Mouse (Mus musculus) heart, embryonic 13.5 days (tissue): ENCODE results near the gene Utp6. TPM values are rescaled to one million over a fixed set of nuclear protein-coding genes. Genes with fewer than 3 reads are reported as not detected.

Experiments used
- ATAC-seq: fragments of 200-750 bp; cut with Nextera tagmentation; 2 replicates; pipeline ENCODE4 v1.8.0; 2017; ENCODE audit warnings: moderate TSS enrichment; ENCODE audit not compliant: insufficient number of reproducible peaks, low FRiP score, low TSS enrichment; ENCODE audit errors: extremely low read depth
- H3K27ac ChIP-seq: fragments of 300-500 bp; sonication (generic); replicated peaks from 2 replicates; pipeline ENCODE4 v1.5.1; 2015; ENCODE audit warnings: moderate library complexity, mild to moderate bottlenecking, inconsistent platforms
- H3K27me3 ChIP-seq: fragments of 300-500 bp; sonication (generic); replicated peaks from 2 replicates; pipeline ENCODE4 v1.6.1; 2015; ENCODE audit warnings: mild to moderate bottlenecking, inconsistent platforms
- H3K36me3 ChIP-seq: fragments of 300-500 bp; sonication (generic); 2 replicates; pipeline ENCODE4 v1.6.1; 2015; ENCODE audit warnings: mild to moderate bottlenecking, inconsistent platforms
- H3K4me1 ChIP-seq: fragments of 300-500 bp; sonication (generic); 2 replicates; pipeline ENCODE4 v1.6.1; 2015; ENCODE audit warnings: inconsistent platforms
- H3K4me2 ChIP-seq: fragments of 300-500 bp; sonication (generic); 2 replicates; pipeline ENCODE4 v1.6.1; 2015; ENCODE audit warnings: inconsistent platforms, mild to moderate bottlenecking, moderate library complexity
- H3K4me3 ChIP-seq: fragments of 300-500 bp; sonication (generic); 2 replicates; pipeline ENCODE4 v1.5.1; 2015; ENCODE audit warnings: moderate library complexity, mild to moderate bottlenecking, inconsistent platforms
- H3K9ac ChIP-seq: fragments of 300-500 bp; sonication (generic); 2 replicates; pipeline ENCODE4 v1.6.1; 2015; ENCODE audit warnings: inconsistent platforms, mild to moderate bottlenecking, moderate library complexity
- H3K9me3 ChIP-seq: fragments of 300-500 bp; sonication (generic); 2 replicates; pipeline ENCODE4 v1.6.1; 2016; ENCODE audit warnings: inconsistent platforms
- WGBS: fragments of 180-500 bp; shearing (Covaris S2); methylation state at CpG from one replicate; pipeline ENCODE4 v1.1.7; 2015; ENCODE audit warnings: mixed read lengths; 5-methylcytosine and 5-hydroxymethylcytosine counted together
- polyA plus RNA-seq: library from polyadenylated mRNA; unstranded; fragments of >200 nt; fragmentation: Nextera tagmentation; extraction: Ambion mirVana; gene quantifications from 2 replicates; pipeline ENCODE4 v1.2.1, GENCODE M21; 2015

Gene Utp6
- polyA plus RNA-seq, 1 experiment from 2014 or later: 28.3 TPM

DNA sequence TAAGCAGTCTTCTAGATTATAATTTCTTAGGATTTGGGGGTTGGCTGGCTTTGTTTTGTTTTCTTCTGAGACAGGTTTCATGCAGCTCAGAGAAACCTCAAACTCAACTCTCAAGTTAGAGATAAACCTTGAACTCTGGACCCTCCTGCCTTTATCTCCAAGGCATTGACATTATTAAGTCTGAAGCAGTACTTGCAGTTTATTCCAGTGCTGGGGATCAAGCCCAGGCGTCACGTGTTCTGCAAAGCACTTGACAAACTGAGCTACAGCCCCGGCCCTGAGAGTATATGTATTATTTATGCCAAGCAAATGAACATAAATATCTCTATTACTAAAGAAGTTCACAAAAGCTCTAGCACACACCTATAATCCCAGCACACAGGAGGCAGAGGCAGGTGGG lies 14.9 kb downstream of the Utp6 start:
- Histone ChIP-seq H3K4me3 (no peak overlapping the region), H3K36me3 (peaks cover 96% of the 10 kb centered on the region), H3K9me3 (no peaks in the 10 kb centered on the region), H3K27me3 (no peaks in the 10 kb centered on the region), H3K27ac (no peak overlapping the region), H3K9ac (no peak overlapping the region), H3K4me2 (no peak overlapping the region), H3K4me1 (no peaks in the 10 kb centered on the region)
- no peak for ATAC-seq
- WGBS: 94% methylated on average over 3 of the region's 3 CpGs

DNA sequence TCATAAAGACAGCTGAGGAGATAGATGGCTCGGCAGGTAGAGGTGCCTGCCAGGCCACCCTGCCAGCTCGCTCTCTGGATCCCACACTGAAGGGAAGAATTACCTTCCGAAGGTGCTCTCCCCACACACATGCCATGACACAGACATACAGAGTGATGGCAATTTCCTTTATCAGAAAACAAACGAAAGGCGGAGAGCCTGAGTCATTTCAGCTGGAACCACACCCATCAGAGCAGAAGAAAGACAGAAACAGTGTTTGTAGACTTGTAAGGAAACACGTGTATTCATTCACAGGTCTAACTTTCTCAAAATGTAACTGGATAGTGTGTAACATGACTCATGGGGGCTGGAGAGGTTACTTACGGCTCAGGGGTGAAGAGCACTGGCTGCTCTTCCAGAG lies 18.6 kb downstream of the Utp6 start:
- Histone ChIP-seq H3K27me3 (no peaks in the 10 kb centered on the region), H3K27ac (peak overlapping the region; percentile 48), H3K4me2 (peak overlapping the region; percentile 24), H3K4me1 (no peaks in the 10 kb centered on the region), H3K36me3 (peaks cover 97% of the 10 kb centered on the region), H3K9me3 (no peaks in the 10 kb centered on the region), H3K9ac (no peak overlapping the region), H3K4me3 (no peak overlapping the region)
- no peak for ATAC-seq
- WGBS: 82% methylated on average over 7 of the region's 7 CpGs

DNA sequence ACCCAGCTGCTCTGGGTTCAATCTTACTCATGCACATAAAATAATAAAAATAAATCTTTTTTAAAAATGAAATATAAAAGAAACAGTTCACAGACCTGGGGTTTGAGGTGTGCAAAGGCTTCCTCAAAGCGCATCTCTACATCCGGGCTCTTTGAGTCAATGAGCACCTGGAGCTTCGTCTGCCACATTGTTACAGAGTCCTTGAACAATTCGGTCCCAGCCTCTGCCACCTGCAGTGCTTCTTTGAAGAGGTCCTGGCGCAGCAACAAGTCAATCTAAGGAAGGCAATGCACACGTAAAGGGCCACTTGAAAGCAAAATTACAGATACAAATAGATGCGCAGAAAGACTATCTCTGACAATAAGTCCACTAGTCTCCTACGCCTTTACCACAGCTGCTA lies 19.1 kb downstream of the Utp6 start:
- H3K36me3 ChIP-seq: peaks cover 97% of the 10 kb centered on the region
- no peak overlapping the region for H3K4me3 ChIP-seq
- no peak overlapping the region; the same call in 1 of the 2 replicates for H3K27ac ChIP-seq
- H3K4me1 ChIP-seq: no peaks in the 10 kb centered on the region
- WGBS: 90% methylated on average over 8 of the region's 8 CpGs
- H3K4me2 ChIP-seq: peak overlapping the region; percentile 24
- H3K9me3 ChIP-seq: no peaks in the 10 kb centered on the region
- H3K27me3 ChIP-seq: no peaks in the 10 kb centered on the region
- no peak overlapping the region for H3K9ac ChIP-seq
- ATAC-seq: no peak

DNA sequence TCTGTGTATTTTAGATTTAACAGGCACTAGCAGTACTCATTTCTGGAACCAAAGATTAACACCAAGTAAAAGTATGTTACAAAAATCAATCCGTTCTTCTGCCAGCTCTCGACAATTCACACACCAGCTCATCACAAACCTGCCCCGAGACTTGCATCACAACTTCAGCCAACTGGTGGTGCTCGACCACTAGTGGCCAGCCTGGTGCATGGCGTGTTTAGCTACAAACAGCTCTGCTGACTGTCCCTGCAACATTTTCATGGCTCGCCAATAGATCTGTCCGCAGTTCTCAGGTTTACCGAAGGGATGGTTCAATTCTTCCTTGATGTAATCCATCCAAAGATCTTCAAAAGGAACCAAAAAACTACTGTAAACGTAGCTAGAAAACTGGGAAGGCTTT lies 26.4 kb downstream of the Utp6 start:
- no peaks in the 10 kb centered on the region for H3K27me3 ChIP-seq
- H3K4me3 ChIP-seq: no peak overlapping the region
- 81% methylated on average over 9 of the region's 9 CpGs for WGBS
- no peak overlapping the region for H3K27ac ChIP-seq
- H3K4me1 ChIP-seq: no peaks in the 10 kb centered on the region
- no peak overlapping the region for H3K9ac ChIP-seq
- peaks cover 94% of the 10 kb centered on the region for H3K36me3 ChIP-seq
- ATAC-seq: no peak
- no peaks in the 10 kb centered on the region for H3K9me3 ChIP-seq
- no peak overlapping the region for H3K4me2 ChIP-seq

DNA sequence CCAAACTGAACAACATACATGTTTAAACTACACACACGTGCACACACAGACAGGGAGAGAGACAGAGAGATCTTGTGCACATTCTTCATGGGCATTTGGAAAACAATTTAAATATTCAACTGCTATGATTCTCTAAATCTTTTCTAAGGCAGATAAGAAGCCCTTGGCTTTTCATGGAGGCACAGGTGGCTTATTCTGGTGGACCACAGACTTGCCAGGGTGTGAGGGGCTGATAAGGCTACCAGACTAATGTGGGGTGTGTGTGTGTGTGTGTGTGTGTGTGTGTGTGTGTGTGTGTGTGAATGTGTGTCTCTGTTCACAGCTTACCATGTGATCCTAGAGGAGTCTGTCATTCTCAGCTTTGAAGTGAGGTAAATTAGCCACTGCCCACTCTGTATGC lies 39.4 kb downstream of the Utp6 start:
- WGBS: 78% methylated on average over 1 of the region's 1 CpGs
- H3K4me2 ChIP-seq: no peak overlapping the region
- peaks cover 11% of the 10 kb centered on the region; the same call in 1 of the 2 replicates for H3K27me3 ChIP-seq
- no peaks in the 10 kb centered on the region for H3K9me3 ChIP-seq
- H3K4me3 ChIP-seq: no peak overlapping the region
- H3K9ac ChIP-seq: no peak overlapping the region
- no peaks in the 10 kb centered on the region for H3K36me3 ChIP-seq
- no peak for ATAC-seq
- H3K4me1 ChIP-seq: peaks cover 6% of the 10 kb centered on the region
- H3K27ac ChIP-seq: no peak overlapping the region

DNA sequence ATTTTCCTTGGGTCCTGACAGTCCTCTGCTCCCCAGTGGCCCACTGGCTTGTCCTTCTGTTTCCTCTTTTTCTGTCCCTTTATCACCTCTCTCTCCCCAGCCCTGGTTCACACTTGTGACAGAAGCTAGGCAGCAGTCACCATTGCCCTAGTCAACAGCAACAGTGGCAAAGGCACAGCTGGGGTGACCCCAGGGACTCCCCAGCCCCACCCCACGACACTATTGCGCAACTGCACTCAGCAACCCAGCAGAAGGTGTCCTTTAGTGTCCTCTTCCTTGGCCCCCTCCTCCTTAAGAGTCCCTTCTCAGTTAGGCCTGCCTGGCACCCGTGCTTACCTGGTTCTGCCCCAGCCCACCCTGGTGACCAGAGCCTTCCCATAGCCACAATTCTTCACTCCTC lies 40.0 kb downstream of the Utp6 start:
- Histone ChIP-seq H3K9me3 (no peaks in the 10 kb centered on the region), H3K36me3 (no peaks in the 10 kb centered on the region), H3K4me3 (no peak overlapping the region), H3K4me2 (no peak overlapping the region), H3K27me3 (peaks cover 11% of the 10 kb centered on the region; the same call in 1 of the 2 replicates), H3K27ac (no peak overlapping the region), H3K9ac (no peak overlapping the region), H3K4me1 (peaks cover 6% of the 10 kb centered on the region)
- WGBS: 70% methylated on average over 3 of the region's 3 CpGs
- ATAC-seq: no peak

DNA sequence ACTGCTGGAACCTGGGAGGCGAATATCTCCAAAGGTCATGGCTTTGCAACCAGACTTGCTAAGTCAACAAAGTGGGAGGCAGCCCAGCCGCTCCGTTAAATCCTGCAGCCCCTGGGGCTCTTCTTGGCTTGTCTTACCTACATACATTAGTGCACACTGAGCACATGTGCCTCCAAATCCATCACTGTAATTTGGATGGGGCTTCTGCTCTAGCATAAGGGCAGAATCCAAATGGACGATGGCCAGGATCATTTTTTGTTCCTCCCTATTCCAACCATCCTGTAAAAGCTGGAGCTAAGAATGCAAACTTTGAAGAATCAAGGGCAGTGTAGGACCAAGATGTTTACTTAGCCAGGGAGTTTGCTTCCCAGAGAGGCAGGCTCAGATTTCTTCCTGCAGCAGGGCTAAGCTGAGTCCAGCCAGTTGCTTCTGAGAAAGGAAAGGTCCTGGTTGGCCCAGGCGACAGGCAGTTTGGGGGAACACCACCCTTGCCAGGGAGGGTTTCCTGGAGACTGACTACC lies 41.6 kb downstream of the Utp6 start:
- no peak for ATAC-seq
- Histone ChIP-seq H3K4me2 (peak overlapping the region; percentile 42; the same call in 1 of the 2 replicates), H3K27ac (no peak overlapping the region)

DNA sequence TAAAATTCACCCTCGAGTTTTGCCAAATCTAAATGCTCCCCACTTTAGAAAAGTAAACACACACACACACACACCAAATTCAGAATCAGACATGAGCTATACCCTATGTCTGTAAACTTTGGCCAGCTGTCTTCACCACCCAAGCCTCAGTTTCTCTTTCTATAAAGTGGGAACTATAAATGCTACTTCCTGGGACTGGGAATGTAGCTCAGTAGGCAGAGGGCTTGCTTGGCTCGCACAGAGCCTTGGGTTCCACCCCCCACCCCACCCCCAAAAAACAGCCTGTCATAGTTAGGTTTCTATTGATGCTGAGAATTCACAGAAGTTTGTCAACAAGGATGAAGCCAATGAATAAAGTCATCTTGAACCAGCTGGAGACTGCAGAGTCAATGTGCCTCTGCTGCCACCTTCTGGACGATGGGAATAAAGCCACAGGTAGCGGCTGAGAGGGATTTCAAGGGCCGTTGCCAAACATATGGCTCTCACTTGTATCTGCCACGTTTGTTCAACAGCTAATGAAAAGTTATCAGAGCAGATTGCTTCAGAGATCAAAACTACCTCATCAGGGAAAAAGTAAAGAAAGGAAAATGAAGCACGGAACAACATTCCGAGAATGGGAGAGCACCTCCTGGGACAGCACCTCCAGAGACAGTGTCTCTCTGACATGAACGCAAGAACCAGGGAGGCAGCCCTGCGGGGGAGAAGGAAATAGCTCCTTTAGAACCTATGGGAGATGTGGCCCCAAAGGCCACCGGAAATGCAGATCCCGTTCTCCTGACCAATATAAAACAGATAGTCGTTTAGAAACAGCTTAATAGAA lies 42.3 kb downstream of the Utp6 start:
- no peak for ATAC-seq
- H3K4me2 ChIP-seq: peak overlapping the region; percentile 42; the same call in 1 of the 2 replicates

More for the DNA sequence above, 41.6 kb downstream of the Utp6 start:
- WGBS: 46% methylated on average over 5 of the region's 5 CpGs
- no peak overlapping the region for H3K4me3 ChIP-seq
- no peak overlapping the region for H3K9ac ChIP-seq
- peaks cover 18% of the 10 kb centered on the region for H3K4me1 ChIP-seq
- H3K27me3 ChIP-seq: peaks cover 11% of the 10 kb centered on the region; the same call in 1 of the 2 replicates
- H3K9me3 ChIP-seq: no peaks in the 10 kb centered on the region
- H3K36me3 ChIP-seq: no peaks in the 10 kb centered on the region

DNA sequence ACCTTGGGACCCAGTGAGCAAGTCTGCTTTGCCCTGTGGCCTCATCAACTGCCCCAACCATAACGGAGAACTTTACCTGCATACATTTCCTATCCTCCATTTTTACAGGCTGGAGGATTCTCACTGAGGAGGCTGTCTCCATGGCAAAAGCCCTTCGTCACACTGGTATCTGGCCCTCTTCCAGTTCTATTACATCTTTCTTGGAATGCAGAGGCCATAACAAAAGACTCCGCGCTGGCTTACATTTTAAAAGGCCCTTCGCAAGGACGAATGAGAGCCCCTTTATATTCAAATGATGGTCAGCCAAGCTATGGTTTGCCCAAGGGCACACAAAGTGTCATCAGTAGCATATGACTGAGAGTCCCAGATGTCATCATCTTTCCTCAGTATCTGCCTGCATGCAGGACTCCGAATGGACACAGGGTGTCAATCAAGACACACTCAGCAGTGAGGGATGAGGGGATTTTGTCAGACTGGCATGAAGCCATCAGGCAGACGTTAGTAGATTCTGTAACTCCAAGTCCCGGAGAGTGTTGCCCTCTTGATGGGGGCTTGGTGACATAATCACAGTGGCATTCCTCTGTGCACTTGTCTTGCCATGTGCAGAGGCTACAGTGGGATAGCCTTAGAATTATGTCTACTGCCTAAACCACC lies 46.4 kb downstream of the Utp6 start:
- WGBS: 56% methylated on average over 9 of the region's 9 CpGs
- ATAC-seq: no peak
- Histone ChIP-seq H3K4me2 (no peak overlapping the region), H3K27me3 (peaks cover 8% of the 10 kb centered on the region; the same call in 1 of the 2 replicates), H3K4me1 (peaks cover 20% of the 10 kb centered on the region), H3K9me3 (no peaks in the 10 kb centered on the region), H3K27ac (no peak overlapping the region), H3K4me3 (no peak overlapping the region), H3K9ac (no peak overlapping the region), H3K36me3 (no peaks in the 10 kb centered on the region)

More for the DNA sequence above, 42.3 kb downstream of the Utp6 start:
- Histone ChIP-seq H3K4me3 (no peak overlapping the region), H3K27ac (no peak overlapping the region), H3K9ac (no peak overlapping the region), H3K36me3 (no peaks in the 10 kb centered on the region), H3K4me1 (peaks cover 20% of the 10 kb centered on the region), H3K27me3 (peaks cover 11% of the 10 kb centered on the region; the same call in 1 of the 2 replicates), H3K9me3 (no peaks in the 10 kb centered on the region)
- 16% methylated on average over 13 of the region's 13 CpGs for WGBS

DNA sequence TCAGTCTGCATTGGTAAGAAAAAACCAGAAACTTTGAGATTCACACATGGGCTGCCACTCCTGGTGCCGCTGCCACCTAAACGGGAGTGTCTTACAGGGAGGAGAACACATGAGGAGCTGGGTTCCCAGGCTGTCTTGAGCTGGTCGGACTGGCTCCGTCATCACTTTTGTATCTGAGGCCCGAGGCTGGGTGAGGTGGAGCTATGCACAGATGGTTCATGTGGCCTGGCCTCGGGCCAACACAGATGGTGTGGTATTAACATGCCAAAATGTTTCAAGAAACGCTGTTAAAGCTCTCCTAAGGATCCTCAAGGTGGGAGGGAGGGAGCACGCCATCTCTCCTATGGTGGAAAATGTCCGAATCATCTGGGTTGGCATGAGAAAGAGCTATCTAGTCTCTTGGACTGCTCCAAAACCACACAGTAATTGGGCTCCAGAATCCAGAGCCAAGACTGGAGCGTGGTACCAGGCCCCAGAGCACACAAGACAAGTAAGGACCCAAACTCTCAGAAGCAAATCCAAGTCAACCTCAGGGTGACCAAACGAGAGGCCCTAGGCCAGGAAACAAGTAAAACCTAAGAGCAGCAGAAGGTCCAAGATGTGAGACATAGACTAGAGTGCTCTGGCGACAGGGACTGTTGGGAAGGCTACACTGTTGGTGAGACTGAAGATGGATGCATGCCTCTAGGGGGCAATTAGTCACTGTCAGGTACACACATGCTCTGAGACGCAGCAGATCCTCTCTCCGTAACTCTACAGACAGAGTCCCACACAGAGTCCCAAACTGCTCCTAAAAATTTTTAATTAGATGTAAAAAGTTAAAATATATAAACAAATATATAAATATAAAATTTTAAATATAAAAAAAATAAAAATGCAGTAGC lies 53.3 kb downstream of the Utp6 start:
- 63% methylated on average over 14 of the region's 14 CpGs for WGBS
- Histone ChIP-seq H3K36me3 (no peaks in the 10 kb centered on the region), H3K27me3 (0 out of 2 replicates have a peak, but pooled peaks cover 2% of the 10 kb centered on the region), H3K4me2 (no peak overlapping the region), H3K27ac (no peak overlapping the region), H3K4me1 (peaks cover 18% of the 10 kb centered on the region), H3K9ac (no peak overlapping the region), H3K9me3 (no peaks in the 10 kb centered on the region), H3K4me3 (no peak overlapping the region)
- no peak for ATAC-seq

DNA sequence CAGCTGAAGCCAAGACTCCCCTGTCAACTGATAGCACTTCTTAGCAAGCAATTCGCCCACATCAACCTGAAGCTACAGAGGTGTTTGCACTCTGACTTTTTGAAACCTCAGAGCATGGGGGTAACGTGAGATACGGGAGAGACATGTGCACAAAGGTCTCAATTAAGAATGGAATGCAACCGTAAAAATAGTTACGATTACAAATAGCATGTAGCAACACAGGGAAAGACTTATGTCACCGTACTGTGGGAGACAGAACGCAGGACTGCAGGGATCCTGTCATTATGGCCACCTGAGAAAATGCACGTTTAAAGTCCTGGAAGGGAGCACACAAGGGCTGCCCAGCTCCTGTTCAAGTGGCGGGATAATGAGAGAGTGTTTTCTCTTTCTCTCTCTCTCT lies 55.3 kb downstream of the Utp6 start:
- no peaks in the 10 kb centered on the region for H3K36me3 ChIP-seq
- no peak for ATAC-seq
- H3K27me3 ChIP-seq: no peaks in the 10 kb centered on the region
- H3K4me2 ChIP-seq: peak overlapping the region; percentile 20; the same call in 1 of the 2 replicates
- 0 out of 2 replicates have a peak overlapping the region, but pooled peaks have one; percentile 14 for H3K9ac ChIP-seq
- H3K27ac ChIP-seq: peak overlapping the region; percentile 72
- H3K9me3 ChIP-seq: no peaks in the 10 kb centered on the region
- H3K4me3 ChIP-seq: no peak overlapping the region
- peaks cover 18% of the 10 kb centered on the region for H3K4me1 ChIP-seq
- 46% methylated on average over 9 of the region's 9 CpGs for WGBS
